ENCODE assay signal across 11 mouse cellular contexts in genomic region chr19:29149583-29149982, GRCm38 (mm10).
"Had no signal": no experiment of that assay in that cellular context is flagged by ENCODE, and none has a peak within 500 bp of the region (broad histone marks: within the 10 kb centered on the region; RNA-seq: fewer than 3 reads in every experiment).

No protein-coding gene starts in this region.

- H3K9ac ChIP-seq: liver, embryonic 13.5 days; liver, postnatal 0 days; lung, embryonic 15.5 days; midbrain, embryonic 12.5 days had no signal

- H3K4me1 ChIP-seq: lung, embryonic 15.5 days; midbrain, embryonic 12.5 days had no signal

- ATAC-seq: midbrain, embryonic 16.5 days had no signal

- H3K9me3 ChIP-seq: limb, embryonic 10.5 days; liver, embryonic 13.5 days; lung, embryonic 15.5 days; midbrain, embryonic 12.5 days had no signal

- H3K27ac ChIP-seq: liver, embryonic 13.5 days; lung, embryonic 15.5 days; macrophage; midbrain, embryonic 12.5 days had no signal

- H3K4me3 ChIP-seq: limb, embryonic 10.5 days; liver, embryonic 13.5 days; lung, embryonic 15.5 days; midbrain, embryonic 12.5 days had no signal

- H3K27me3 ChIP-seq: liver, embryonic 13.5 days; lung, embryonic 15.5 days; midbrain, embryonic 12.5 days had no signal

- DNase-seq: kidney, adult 11 months; liver, embryonic 13.5 days; liver, postnatal 0 days; lung, postnatal 14 days; right cerebral cortex, postnatal 25 days; thymus, postnatal 4 days had no signal

- H3K4me2 ChIP-seq: liver, embryonic 13.5 days; lung, embryonic 15.5 days; midbrain, embryonic 12.5 days had no signal

- H3K36me3 ChIP-seq: lung, embryonic 15.5 days had no signal
